Mouse (Mus musculus) liver, embryonic 12.5 days (tissue): Measurements from ENCODE around the gene Il1r2. TPM values are rescaled to one million over a fixed set of nuclear protein-coding genes. Genes with fewer than 3 reads are reported as not detected.

ENCODE experiments used
- ATAC-seq: fragments of 200-750 bp; cut with Nextera tagmentation; 2 replicates; pipeline ENCODE4 v1.8.0; 2017; ENCODE audit warnings: moderate number of reproducible peaks, mild to moderate bottlenecking, moderate library complexity
- H3K27ac ChIP-seq: fragments of 300-500 bp; sonication (generic); 2 replicates; pipeline ENCODE4 v1.5.1; 2016; ENCODE audit warnings: mild to moderate bottlenecking
- H3K27me3 ChIP-seq: fragments of 300-500 bp; sonication (generic); replicated peaks from 2 replicates; pipeline ENCODE4 v1.6.1; 2016; ENCODE audit warnings: mild to moderate bottlenecking, moderate library complexity
- H3K36me3 ChIP-seq: fragments of 300-500 bp; sonication (generic); 2 replicates; pipeline ENCODE4 v1.6.1; 2016; ENCODE audit warnings: mild to moderate bottlenecking, moderate library complexity
- H3K4me1 ChIP-seq: fragments of 300-500 bp; sonication (generic); 2 replicates; pipeline ENCODE4 v1.6.1; 2016
- H3K4me2 ChIP-seq: fragments of 300-500 bp; sonication (generic); 2 replicates; pipeline ENCODE4 v1.6.1; 2016; ENCODE audit warnings: mild to moderate bottlenecking, moderate library complexity
- H3K4me3 ChIP-seq: fragments of 300-500 bp; sonication (generic); 2 replicates; pipeline ENCODE4 v1.5.1; 2016; ENCODE audit warnings: mild to moderate bottlenecking, moderate library complexity
- H3K9ac ChIP-seq: fragments of 300-500 bp; sonication (generic); 2 replicates; pipeline ENCODE4 v1.6.1; 2016; ENCODE audit warnings: mild to moderate bottlenecking, moderate library complexity
- H3K9me3 ChIP-seq: fragments of 300-500 bp; sonication (generic); replicated peaks from 2 replicates; pipeline ENCODE4 v1.6.1; 2016; ENCODE audit warnings: mild to moderate bottlenecking, moderate library complexity
- WGBS: fragments of 180-500 bp; shearing (Covaris S2); methylation state at CpG from one replicate; pipeline ENCODE4 v1.1.7; 2016; ENCODE audit not compliant: insufficient replicate concordance; 5-methylcytosine and 5-hydroxymethylcytosine counted together
- polyA plus RNA-seq: library from polyadenylated mRNA; unstranded; fragments of >200 nt; fragmentation: Nextera tagmentation; extraction: Ambion mirVana; gene quantifications from 2 replicates; pipeline ENCODE4 v1.2.1, GENCODE M21; 2016

Gene Il1r2
- polyA plus RNA-seq, 1 experiment from 2014 or later, result 0.31 TPM

DNA sequence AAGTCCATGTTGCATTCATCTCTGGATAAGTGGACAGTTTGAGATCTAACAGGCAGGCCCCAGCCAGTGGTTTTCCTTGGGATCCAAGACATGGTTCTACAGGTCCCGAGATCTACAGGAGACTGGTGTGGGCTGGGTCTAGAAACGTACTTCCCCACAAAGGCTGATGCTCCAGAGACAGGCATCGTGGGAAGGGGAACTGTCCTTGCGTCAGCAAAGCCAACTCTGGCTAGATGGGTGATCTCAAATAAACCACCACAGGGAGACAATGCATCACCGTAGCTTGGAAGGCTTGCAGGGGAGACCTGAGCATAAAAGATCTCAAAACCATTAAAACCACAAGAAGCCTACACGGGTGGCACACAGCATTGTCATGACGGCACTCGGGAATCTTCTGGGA is 9.4 kb upstream of the Il1r2 start:
- 50% methylated on average over 8 of the region's 8 CpGs for WGBS
- no peak overlapping the region for H3K4me3 ChIP-seq
- no peak overlapping the region for H3K4me2 ChIP-seq
- H3K27ac ChIP-seq, result no peak overlapping the region
- no peak for ATAC-seq
- no peaks in the 10 kb centered on the region for H3K4me1 ChIP-seq
- no peak overlapping the region for H3K9ac ChIP-seq
- no peaks in the 10 kb centered on the region for H3K36me3 ChIP-seq
- H3K9me3 ChIP-seq, result no peaks in the 10 kb centered on the region
- no peaks in the 10 kb centered on the region for H3K27me3 ChIP-seq

- ATAC-seq, result no peak
- 77% methylated on average over 4 of the region's 4 CpGs for WGBS
- Histone ChIP-seq H3K4me1 (no peaks in the 10 kb centered on the region), H3K27me3 (no peaks in the 10 kb centered on the region), H3K4me3 (no peak overlapping the region), H3K36me3 (no peaks in the 10 kb centered on the region), H3K9me3 (no peaks in the 10 kb centered on the region), H3K27ac (no peak overlapping the region), H3K9ac (no peak overlapping the region), H3K4me2 (no peak overlapping the region)
Observed at GRCm38 (mm10) chr1:40072558-40072957, 1.3 kb upstream of the Il1r2 start.

GRCm38 (mm10) chr1:40077328-40077727 is 3.4 kb downstream of the Il1r2 start:
- 69% methylated on average over 2 of the region's 2 CpGs for WGBS
- no peak for ATAC-seq
- H3K27me3 ChIP-seq, result no peaks in the 10 kb centered on the region

GRCm38 (mm10) chr1:40081041-40081440 is 7.2 kb downstream of the Il1r2 start:
- Histone ChIP-seq H3K4me1 (peaks cover 12% of the 10 kb centered on the region), H3K27ac (no peak overlapping the region), H3K9me3 (no peaks in the 10 kb centered on the region), H3K4me2 (no peak overlapping the region), H3K27me3 (peaks cover 5% of the 10 kb centered on the region; the same call in 1 of the 2 replicates), H3K4me3 (no peak overlapping the region), H3K36me3 (no peaks in the 10 kb centered on the region), H3K9ac (no peak overlapping the region)
- no peak for ATAC-seq
- WGBS, result 62% methylated on average over 2 of the region's 2 CpGs

More at GRCm38 (mm10) chr1:40077328-40077727, 3.4 kb downstream of the Il1r2 start:
- H3K4me2 ChIP-seq, result no peak overlapping the region
- no peaks in the 10 kb centered on the region for H3K36me3 ChIP-seq
- no peak overlapping the region for H3K4me3 ChIP-seq
- no peaks in the 10 kb centered on the region for H3K4me1 ChIP-seq
- H3K27ac ChIP-seq, result no peak overlapping the region
- H3K9ac ChIP-seq, result no peak overlapping the region
- H3K9me3 ChIP-seq, result no peaks in the 10 kb centered on the region

GRCm38 (mm10) chr1:40084386-40084785 is 10.5 kb downstream of the Il1r2 start:
- 25% methylated on average over 3 of the region's 3 CpGs for WGBS
- ATAC-seq, result no peak
- H3K9me3 ChIP-seq, result no peaks in the 10 kb centered on the region
- H3K27ac ChIP-seq, result no peak overlapping the region
- H3K36me3 ChIP-seq, result no peaks in the 10 kb centered on the region
- no peak overlapping the region for H3K4me2 ChIP-seq
- H3K4me3 ChIP-seq, result no peak overlapping the region
- no peak overlapping the region for H3K9ac ChIP-seq
- peaks cover 15% of the 10 kb centered on the region for H3K4me1 ChIP-seq
- peaks cover 22% of the 10 kb centered on the region; the same call in 1 of the 2 replicates for H3K27me3 ChIP-seq

DNA sequence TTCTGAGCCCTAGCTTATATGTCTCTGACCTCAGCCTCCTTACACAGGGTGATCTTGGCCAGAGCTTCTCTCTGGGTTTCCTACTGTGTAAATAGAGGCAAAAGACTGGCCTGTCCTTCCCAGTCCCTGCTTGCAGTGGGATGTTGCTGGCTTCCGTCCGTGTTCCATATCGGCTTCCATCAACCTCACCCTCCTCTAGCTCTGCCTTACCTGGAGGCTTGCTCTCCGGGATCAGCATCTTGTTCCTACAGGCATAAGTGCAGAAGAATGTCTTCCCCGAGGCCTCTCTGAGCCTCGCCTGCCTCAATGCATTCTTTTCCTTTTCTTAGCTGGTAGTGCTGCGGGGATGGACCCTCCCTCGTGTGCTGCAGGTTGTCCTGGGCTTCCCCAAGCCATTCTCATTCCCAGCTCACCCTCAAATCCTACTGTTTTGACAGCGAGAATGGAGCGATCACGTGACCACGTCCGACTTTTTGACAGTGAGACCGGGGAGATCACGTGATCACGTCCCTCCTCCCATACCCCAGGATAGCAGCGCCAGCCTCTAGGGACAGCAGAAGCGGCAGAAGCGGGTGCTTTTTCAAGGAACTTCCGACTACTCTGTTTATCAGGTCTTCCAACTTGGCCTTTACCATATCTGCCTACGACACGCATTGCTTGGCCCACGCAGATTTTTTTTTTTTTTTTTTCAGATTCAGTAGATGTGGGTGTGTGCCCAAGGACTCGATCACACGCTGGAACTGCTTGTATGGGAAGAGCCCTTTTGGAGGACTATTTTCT is 11.7 kb downstream of the Il1r2 start:
- peak; percentile 86 for ATAC-seq
- no peaks in the 10 kb centered on the region for H3K36me3 ChIP-seq
- WGBS, result 4% methylated on average over 25 of the region's 25 CpGs
- H3K9ac ChIP-seq, result peak overlapping the region; percentile 18
- peak overlapping the region; percentile 47 for H3K4me3 ChIP-seq
- peaks cover 15% of the 10 kb centered on the region for H3K4me1 ChIP-seq
- no peak overlapping the region for H3K27ac ChIP-seq
- H3K27me3 ChIP-seq, result peaks cover 26% of the 10 kb centered on the region; the same call in 1 of the 2 replicates
- no peaks in the 10 kb centered on the region for H3K9me3 ChIP-seq
- H3K4me2 ChIP-seq, result peak overlapping the region; percentile 71

GRCm38 (mm10) chr1:40091160-40091559 is 17.3 kb downstream of the Il1r2 start:
- H3K9ac ChIP-seq, result no peak overlapping the region
- ATAC-seq, result no peak
- H3K4me2 ChIP-seq, result no peak overlapping the region
- H3K27me3 ChIP-seq, result peaks cover 24% of the 10 kb centered on the region; the same call in 1 of the 2 replicates
- peaks cover 2% of the 10 kb centered on the region for H3K4me1 ChIP-seq
- 63% methylated on average over 9 of the region's 9 CpGs for WGBS
- H3K36me3 ChIP-seq, result no peaks in the 10 kb centered on the region
- no peak overlapping the region for H3K27ac ChIP-seq
- no peak overlapping the region for H3K4me3 ChIP-seq
- no peaks in the 10 kb centered on the region for H3K9me3 ChIP-seq

DNA sequence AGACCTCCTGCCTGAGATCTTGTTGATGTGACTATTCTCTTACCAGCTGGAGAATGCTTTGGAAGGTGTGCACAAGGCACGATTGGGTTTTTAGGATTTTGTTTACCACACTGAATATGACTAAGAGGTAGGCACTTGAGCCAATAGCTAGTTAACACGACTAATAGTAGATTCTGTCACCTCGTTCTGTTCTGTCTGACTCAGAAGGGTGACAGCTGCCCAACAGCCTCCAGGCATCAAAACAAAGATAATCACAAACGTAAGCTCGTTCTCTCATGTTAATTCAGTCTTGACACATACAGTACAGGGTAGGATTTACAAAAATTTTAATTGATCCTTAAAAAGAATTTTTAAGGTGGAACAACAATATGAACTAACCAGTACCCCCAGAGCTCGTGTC is 18.7 kb downstream of the Il1r2 start:
- H3K4me3 ChIP-seq, result no peak overlapping the region
- H3K9ac ChIP-seq, result no peak overlapping the region
- no peak overlapping the region for H3K4me2 ChIP-seq
- H3K27me3 ChIP-seq, result peaks cover 14% of the 10 kb centered on the region; the same call in 1 of the 2 replicates
- 59% methylated on average over 6 of the region's 6 CpGs for WGBS
- no peaks in the 10 kb centered on the region for H3K9me3 ChIP-seq
- H3K4me1 ChIP-seq, result no peaks in the 10 kb centered on the region
- no peak overlapping the region for H3K27ac ChIP-seq
- no peak for ATAC-seq
- H3K36me3 ChIP-seq, result no peaks in the 10 kb centered on the region

DNA sequence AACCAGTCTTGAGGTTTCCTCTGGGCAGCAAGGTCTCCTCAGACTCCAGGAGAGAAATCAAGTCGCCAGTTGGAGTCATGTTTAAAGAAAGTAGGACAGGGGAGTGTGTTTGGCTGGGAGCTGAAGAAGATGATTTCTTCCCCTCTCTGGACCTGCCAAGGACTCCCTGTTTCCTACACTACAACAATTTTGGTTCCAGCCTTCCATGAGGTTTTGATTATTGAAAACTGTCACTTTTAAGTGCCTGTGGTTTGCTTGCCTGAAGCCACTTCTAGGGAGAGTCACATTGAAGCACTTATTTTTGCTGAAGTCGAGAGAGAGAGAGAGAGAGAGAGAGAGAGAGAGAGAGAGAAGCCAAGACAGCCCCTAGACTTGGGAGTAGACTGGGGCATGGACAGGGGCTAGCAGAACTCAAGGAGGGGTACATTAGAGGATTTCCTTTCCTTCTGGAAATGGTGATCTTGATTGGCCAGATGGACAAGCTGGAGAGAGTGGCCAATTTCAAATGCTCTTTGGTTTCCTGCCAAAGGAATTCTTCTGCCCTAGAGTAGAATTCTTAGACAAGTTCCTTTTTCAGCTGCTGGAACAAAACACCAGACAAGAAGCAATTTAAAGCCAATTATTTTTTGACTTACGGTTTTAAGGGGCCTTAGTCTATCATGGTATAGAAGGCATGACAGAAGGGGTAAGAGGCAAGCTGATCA is 20.9 kb downstream of the Il1r2 start:
- H3K36me3 ChIP-seq, result no peaks in the 10 kb centered on the region
- no peak overlapping the region for H3K4me2 ChIP-seq
- no peak overlapping the region for H3K9ac ChIP-seq
- H3K27ac ChIP-seq, result no peak overlapping the region
- peaks cover 14% of the 10 kb centered on the region; the same call in 1 of the 2 replicates for H3K27me3 ChIP-seq
- no peak overlapping the region for H3K4me3 ChIP-seq
- no peak for ATAC-seq
- H3K4me1 ChIP-seq, result no peaks in the 10 kb centered on the region
- H3K9me3 ChIP-seq, result no peaks in the 10 kb centered on the region
- 37% methylated on average over 3 of the region's 3 CpGs for WGBS

DNA sequence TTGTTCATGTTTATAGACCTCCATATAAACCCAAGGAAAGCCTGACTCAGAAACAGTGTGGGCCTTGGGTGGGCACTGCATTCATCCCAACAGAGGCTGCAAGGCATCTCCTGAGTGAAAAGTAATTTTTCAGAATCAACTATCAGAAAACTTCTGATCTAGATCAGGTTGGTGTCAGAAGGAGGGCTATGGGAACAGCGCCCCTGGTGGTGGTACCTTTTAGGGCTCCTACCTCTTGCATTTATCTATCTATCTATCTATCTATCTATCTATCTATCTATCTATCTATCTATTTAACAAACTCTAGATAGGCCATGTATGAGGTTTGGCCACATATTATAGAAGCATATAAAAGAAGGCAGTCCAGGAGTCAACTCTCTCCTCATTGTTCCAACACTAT is 21.7 kb downstream of the Il1r2 start:
- H3K27ac ChIP-seq, result no peak overlapping the region
- H3K4me2 ChIP-seq, result no peak overlapping the region
- no peaks in the 10 kb centered on the region for H3K4me1 ChIP-seq
- H3K36me3 ChIP-seq, result no peaks in the 10 kb centered on the region
- no peak for ATAC-seq
- no peak overlapping the region for H3K4me3 ChIP-seq
- WGBS, result 19% methylated on average over 1 of the region's 1 CpGs
- peaks cover 10% of the 10 kb centered on the region; the same call in 1 of the 2 replicates for H3K27me3 ChIP-seq
- H3K9me3 ChIP-seq, result no peaks in the 10 kb centered on the region
- no peak overlapping the region for H3K9ac ChIP-seq

GRCm38 (mm10) chr1:40106306-40106705 is 32.4 kb downstream of the Il1r2 start:
- H3K4me2 ChIP-seq, result no peak overlapping the region
- no peak overlapping the region for H3K9ac ChIP-seq
- 68% methylated on average over 4 of the region's 4 CpGs for WGBS
- H3K4me1 ChIP-seq, result no peaks in the 10 kb centered on the region
- H3K36me3 ChIP-seq, result no peaks in the 10 kb centered on the region
- H3K27me3 ChIP-seq, result no peaks in the 10 kb centered on the region
- no peak overlapping the region for H3K4me3 ChIP-seq
- no peak overlapping the region for H3K27ac ChIP-seq
- H3K9me3 ChIP-seq, result no peaks in the 10 kb centered on the region
- no peak for ATAC-seq

GRCm38 (mm10) chr1:40106719-40107118 is 32.8 kb downstream of the Il1r2 start:
- no peaks in the 10 kb centered on the region for H3K4me1 ChIP-seq
- 69% methylated on average over 4 of the region's 4 CpGs for WGBS
- H3K4me2 ChIP-seq, result no peak overlapping the region
- ATAC-seq, result no peak
- no peak overlapping the region for H3K27ac ChIP-seq
- H3K36me3 ChIP-seq, result no peaks in the 10 kb centered on the region
- H3K9me3 ChIP-seq, result no peaks in the 10 kb centered on the region
- H3K27me3 ChIP-seq, result no peaks in the 10 kb centered on the region
- no peak overlapping the region for H3K4me3 ChIP-seq
- no peak overlapping the region for H3K9ac ChIP-seq
